Mouse (Mus musculus): ENCODE data around the gene Reep3.

DNA sequence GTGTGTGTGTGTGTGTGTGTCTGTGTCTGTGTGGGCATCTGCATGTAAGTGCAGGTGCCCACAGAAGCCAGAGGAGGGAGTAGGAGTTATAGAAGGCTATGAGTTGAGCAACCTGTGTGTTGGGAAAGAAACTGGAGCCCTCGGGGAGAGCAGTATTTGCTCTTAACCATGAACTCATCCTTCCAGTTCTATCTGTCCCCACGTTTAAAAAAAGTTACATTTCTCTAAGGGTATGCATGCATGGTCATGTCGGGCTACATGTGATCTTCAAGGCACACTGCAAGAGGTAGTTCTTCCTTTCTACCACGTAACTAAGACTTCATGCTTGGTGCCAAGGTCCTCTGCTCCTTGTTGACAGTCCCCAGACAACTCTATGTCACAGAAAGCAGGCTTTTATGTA, 78.9 kb downstream of the Reep3 start:
- TF ChIP-seq CTCF (conservative IDR thresholded peaks at IDR 0.05; ENCODE audit: low read length) (no peak), NANOG (IDR thresholded peaks at IDR 0.05; ENCODE audit: borderline replicate concordance, low read length) (no peak), POU5F1 (IDR thresholded peaks at IDR 0.05; ENCODE audit: borderline replicate concordance, low read length) (no peak)

Measured in E14TG2a.4 (cell line).